Mouse (Mus musculus): ENCODE results near the gene Pcgf1. TPM values are rescaled to one million over a fixed set of nuclear protein-coding genes. Genes with fewer than 3 reads are reported as not detected.

Gene Pcgf1
- 10 to 100 TPM; 18.2 to 18.7 TPM for total RNA-seq (2023)

DNA sequence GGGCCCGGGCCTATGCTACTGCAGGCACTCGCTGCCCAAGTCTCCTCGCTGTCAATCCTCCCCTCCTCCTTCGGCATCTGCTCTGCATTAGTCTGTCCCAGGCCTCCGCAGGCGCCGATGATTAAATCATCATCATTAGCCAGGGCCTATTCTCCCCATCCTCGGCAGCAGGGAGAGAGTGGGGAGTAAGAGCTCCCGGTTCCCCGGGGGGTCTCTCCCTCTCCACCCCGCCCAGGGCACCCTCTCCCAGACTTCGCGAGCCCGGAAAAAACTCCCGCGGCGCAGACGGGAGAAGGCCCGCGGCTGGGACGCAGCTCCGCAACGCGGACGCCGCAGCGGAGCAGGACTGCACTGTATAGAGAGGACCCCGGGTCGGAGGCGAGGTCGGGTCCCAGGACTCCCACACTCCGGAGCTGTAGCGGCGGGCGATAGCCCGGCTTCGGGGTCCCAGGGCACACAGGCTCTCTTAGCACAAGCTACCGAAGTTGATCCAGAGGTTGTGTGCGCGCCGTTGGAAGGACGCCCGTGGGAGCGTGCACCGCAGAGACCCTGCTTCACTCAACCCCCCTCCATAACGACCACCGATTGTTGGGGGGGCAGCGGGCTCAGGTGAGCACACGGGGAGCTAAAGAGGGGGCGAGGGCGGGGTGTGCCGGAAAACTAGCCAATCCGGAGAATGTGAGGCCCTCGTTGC is at the start of gene Pcgf1:
Gene Pcgf1, plus strand, starts transcription at position 240 of the 694 bp plus-strand sequence.

GRCm38 (mm10) chr6:83033249-83034185 is 44.2 kb upstream of the Pcgf1 start, which contains the start of the genes Dok1 and Loxl3:
TSS of gene Dok1 (minus strand) at chr6:83033471.
TSS of gene Loxl3 (plus strand) at chr6:83034173.

GRCm38 (mm10) chr6:83054074-83054851 is 23.4 kb upstream of the Pcgf1 start, which contains the start of gene Aup1:
TSS of gene Aup1 (plus strand) at chr6:83054521.

GRCm38 (mm10) chr6:83054871-83055431 is 22.7 kb upstream of the Pcgf1 start, which contains the start of gene Htra2:
TSS of gene Htra2 (minus strand) at chr6:83055273.

DNA sequence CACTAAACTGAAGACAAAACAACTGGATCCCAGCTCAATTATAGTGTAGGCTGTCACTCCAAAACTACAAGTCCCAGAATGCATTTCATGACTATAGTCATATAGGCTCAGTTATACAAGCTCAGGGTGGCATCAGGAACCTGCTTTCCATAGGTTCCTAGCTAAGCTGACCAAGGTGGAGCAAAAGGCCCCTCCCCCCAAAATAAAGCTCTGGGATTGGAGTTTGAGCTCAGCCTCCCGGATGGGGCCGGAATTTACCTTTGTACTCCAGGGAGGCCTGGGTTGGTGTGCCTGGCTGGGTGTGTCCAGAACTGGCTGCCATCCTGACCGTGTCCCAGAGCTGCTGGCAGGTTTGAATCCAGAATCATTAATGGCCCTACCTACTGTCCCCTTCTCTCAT is 19.9 kb upstream of the Pcgf1 start, which contains the start of gene Dqx1:
Gene Dqx1, plus strand, starts transcription at position 55 of the 400 bp plus-strand sequence.

GRCm38 (mm10) chr6:83070247-83070310 is 7.6 kb upstream of the Pcgf1 start, which contains the start of gene Tlx2:
TSS of gene Tlx2 (minus strand) at chr6:83070293.

GRCm38 (mm10) chr6:83086121-83087035 is 8.7 kb downstream of the Pcgf1 start, which contains the start of gene Lbx2:
TSS of gene Lbx2 (plus strand) at chr6:83086367.

GRCm38 (mm10) chr6:83101316-83101687 is 23.6 kb downstream of the Pcgf1 start, which contains the start of the genes Ccdc142 and Gm42688:
TSS of gene Ccdc142 (plus strand) at chr6:83101601.
TSS of gene Gm42688 (plus strand) at chr6:83101617.

DNA sequence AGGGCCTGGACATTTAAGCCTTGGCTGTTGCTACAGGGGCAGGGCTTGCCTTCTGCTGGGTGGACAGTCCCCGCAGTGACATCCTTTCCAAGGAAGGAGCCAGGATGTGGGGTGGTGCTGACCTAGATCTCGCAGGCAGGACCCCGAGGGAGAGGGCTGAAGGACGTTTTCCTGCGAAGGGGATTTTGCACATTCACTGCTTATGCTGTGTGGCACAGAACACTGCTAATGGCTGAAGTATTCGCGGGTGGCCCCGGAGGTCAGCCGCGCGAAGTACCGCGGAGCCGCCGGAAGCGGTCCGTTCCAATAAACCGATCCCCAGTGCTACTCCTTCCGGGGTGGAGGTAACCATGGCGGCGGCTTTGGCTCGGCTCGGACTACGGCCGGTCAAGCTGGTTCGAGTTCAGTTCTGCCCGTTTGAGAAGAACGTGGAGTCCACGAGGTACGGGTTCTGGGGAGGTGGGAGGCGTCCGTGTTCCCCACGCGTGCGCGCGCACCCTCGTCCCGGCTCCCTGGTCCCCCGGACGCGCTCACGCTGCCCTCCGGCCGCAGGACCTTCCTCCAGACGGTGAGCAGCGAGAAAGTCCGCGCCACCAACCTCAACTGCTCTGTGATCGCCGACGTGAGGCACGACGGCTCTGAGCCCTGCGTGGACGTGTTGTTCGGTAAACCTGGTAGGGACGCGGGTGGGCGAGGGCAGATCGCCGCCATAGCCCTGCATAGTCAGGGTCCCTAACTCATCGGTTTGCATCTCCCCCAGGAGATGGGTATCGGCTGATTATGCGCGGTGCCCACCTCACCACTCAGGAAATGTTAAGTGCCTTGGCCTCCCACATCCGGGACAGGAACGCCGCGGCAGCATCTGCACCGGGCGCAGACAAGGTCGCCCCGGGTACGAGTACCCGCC is 31.3 kb downstream of the Pcgf1 start, which contains the start of gene Mrpl53:
Gene Mrpl53, plus strand, starts transcription at position 279 of the 907 bp plus-strand sequence.

DNA sequence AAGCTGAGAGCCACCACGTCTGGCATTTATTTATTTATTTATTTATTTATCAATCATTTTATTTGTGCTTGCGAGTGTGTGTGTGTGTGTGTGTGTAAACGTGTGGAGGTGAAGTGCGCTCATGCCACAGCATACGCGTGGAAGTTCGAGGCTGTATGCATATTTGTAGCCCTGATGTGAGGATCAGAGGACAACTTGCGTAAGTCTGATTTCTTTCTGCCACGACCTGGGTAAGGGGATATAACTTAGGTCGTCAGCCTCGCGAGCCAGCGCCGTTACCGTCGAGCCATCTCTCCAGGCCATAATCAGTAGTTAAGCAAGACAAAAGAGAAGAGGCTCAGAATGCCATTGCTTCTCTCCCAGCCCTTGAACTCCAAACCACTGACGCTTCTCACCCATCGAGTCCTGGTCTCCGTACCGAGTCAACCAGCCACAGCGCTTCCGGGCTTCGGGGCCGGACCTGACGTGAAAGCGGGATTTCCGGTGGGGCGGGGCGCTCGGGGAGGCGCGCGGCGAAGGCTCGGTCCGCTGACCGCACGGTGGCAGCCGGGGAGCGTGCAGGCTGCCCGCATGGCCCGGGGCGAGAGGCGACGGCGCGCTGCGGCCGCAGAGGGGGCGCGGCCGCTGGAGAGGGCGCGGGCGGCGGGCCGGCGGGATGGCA is 37.5 kb downstream of the Pcgf1 start, which contains the start of gene Mogs:
Gene Mogs, plus strand, starts transcription at position 486 of the 661 bp plus-strand sequence.

DNA sequence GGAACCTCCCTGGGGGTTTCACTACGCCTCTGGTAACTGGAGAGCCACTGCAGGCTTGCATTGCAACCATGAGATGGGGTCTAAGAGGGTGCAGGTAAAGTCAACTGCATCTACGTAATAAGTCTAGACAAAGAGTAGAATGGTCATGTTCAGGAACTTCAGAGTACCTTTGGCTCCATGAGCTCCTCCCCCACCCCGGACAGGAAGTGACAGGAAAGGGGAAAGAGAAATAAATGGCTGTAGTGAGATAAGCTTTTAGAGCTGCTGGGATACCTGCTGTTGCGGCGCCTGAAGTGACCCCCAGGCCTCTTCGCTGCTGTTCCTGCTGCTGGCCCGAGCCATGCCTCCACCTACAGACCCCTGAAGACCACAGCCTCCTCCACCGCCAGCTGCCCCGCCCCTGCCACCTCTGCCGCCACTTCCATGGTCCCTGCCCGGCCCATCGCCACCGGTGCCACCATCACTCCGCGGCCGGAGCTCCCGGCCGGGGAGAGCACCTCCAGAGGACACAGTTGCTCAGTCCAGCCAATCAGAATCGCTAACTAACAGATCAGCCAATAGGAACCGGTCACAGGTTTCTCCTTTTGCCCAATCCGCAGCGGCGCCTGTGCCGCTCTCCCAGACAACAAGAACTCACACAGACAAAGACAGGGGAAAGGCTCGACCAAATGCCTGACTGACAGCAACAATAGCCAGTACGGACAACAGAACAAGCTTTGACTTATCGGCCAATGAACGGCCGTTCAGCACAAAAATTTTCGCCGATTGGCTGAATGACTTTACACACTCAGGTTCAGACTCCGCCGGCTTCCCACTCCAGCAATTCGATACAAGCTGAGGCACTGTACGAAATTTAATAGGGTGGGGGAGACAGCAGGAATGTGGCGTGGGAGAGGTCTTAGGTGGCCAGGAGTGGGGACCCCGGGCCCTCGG is 43.5 kb downstream of the Pcgf1 start, which contains the start of gene Wbp1:
Gene Wbp1, minus strand, starts transcription at position 630 of the 933 bp plus-strand sequence.

GRCm38 (mm10) chr6:83125331-83125730 is 47.7 kb downstream of the Pcgf1 start, which contains the start of gene Ino80b:
TSS of gene Ino80b (minus strand) at chr6:83125431.

Other genes starting within 250 kb of the Pcgf1 start
- gene Sema4f, start 138.1 kb upstream of the Pcgf1 start, total RNA-seq (2023): 10 to 100 TPM; 19.7 to 22.7 TPM
- gene M1ap, start 131.0 kb upstream of the Pcgf1 start, total RNA-seq (2023): 1 to 10 TPM; 2.4 to 4.5 TPM
- 10 to 100 TPM; 24.4 to 28.8 TPM for gene Dok1, start 44.4 kb upstream of the Pcgf1 start, total RNA-seq (2023)
- gene Loxl3, start 43.7 kb upstream of the Pcgf1 start, total RNA-seq (2023): 1 to 10 TPM; 1.1 to 1.5 TPM
- gene Aup1, start 23.3 kb upstream of the Pcgf1 start, total RNA-seq (2023): 100 to 1,000 TPM; 190 to 202 TPM
- 10 to 100 TPM; 57.4 to 60.2 TPM for gene Htra2, start 22.6 kb upstream of the Pcgf1 start, total RNA-seq (2023)
- gene Dqx1, start 20.0 kb upstream of the Pcgf1 start, total RNA-seq (2023): 1 to 10 TPM; 6.6 to 7.1 TPM
- not detected for gene Tlx2, start 7.6 kb upstream of the Pcgf1 start, total RNA-seq (2023)
- gene Lbx2, start 8.5 kb downstream of the Pcgf1 start, total RNA-seq (2023): not detected
- gene Ccdc142, start 23.7 kb downstream of the Pcgf1 start, total RNA-seq (2023): 1 to 10 TPM; 2.8 to 6.6 TPM
- gene Gm42688, start 23.7 kb downstream of the Pcgf1 start, total RNA-seq (2023): 1 to 10 TPM; 5.3 to 6.5 TPM
- 10 to 100 TPM; 23.9 to 24.8 TPM for gene Mrpl53, start 31.2 kb downstream of the Pcgf1 start, total RNA-seq (2023)
- 10 to 100 TPM; 26.2 to 35.5 TPM for gene Mogs, start 37.6 kb downstream of the Pcgf1 start, total RNA-seq (2023)
- gene Wbp1, start 43.7 kb downstream of the Pcgf1 start, total RNA-seq (2023): 10 to 100 TPM; 34.8 to 39.7 TPM
- 10 to 100 TPM; 17.3 to 17.9 TPM for gene Ino80b, start 47.6 kb downstream of the Pcgf1 start, total RNA-seq (2023)
- under 1 TPM; 0.33 to 0.66 TPM for gene Rtkn, start 57.6 kb downstream of the Pcgf1 start, total RNA-seq (2023)
- gene Wdr54, start 78.5 kb downstream of the Pcgf1 start, total RNA-seq (2023): under 1 TPM; 0.18 to 0.64 TPM
- gene 1700003E16Rik, start 78.5 kb downstream of the Pcgf1 start, total RNA-seq (2023): not detected
- 100 to 1,000 TPM; 129 to 136 TPM for gene Dctn1, start 88.1 kb downstream of the Pcgf1 start, total RNA-seq (2023)
- gene Slc4a5, start 142.0 kb downstream of the Pcgf1 start, total RNA-seq (2023): not detected
- 10 to 100 TPM; 21.3 to 24.8 TPM for gene Mthfd2, start 248.0 kb downstream of the Pcgf1 start, total RNA-seq (2023)
- gene Mob1a, start 248.1 kb downstream of the Pcgf1 start, total RNA-seq (2023): 100 to 1,000 TPM; 133 to 139 TPM

Measured in neutrophil, adult 83 days (primary cell).